Mouse (Mus musculus): Measurements from ENCODE around the gene Iqch. TPM values are rescaled to one million over a fixed set of nuclear protein-coding genes. Genes with fewer than 3 reads are reported as not detected.

Iqch gene
- total and polyA plus RNA-seq, 2 experiments from 2014 or later: 0.10 to 0.14 TPM

GRCm38 (mm10) chr9:63568808-63569207, 33.5 kb downstream of the Iqch start:
- H3K27me3 ChIP-seq (ENCODE audit: insufficient read depth, low read length): no peaks in the 10 kb centered on the region
- ATAC-seq (no peak), DNase-seq (peak; percentile 40)
- no peak overlapping the region for H3K4me2 ChIP-seq (ENCODE audit: low read depth)
- no peak overlapping the region for H3K4me3 ChIP-seq (ENCODE audit: low read depth, low read length)
- H3K4me1 ChIP-seq (ENCODE audit: insufficient read depth): 0 out of 2 replicates have a peak, but pooled peaks cover 4% of the 10 kb centered on the region
- H3K27ac ChIP-seq (ENCODE audit: low read depth, low read length): no peak overlapping the region
- H3K9ac ChIP-seq: no peak overlapping the region
- H3K36me3 ChIP-seq (ENCODE audit: insufficient read depth): no peaks in the 10 kb centered on the region
- no peak for TF ChIP-seq CTCF (IDR thresholded peaks at IDR 0.05; ENCODE audit: low read depth)
- no peaks in the 10 kb centered on the region for H3K9me3 ChIP-seq (ENCODE audit: low read length)
- 9% methylated on average over 8 of the region's 8 CpGs for WGBS

- Histone ChIP-seq H3K9ac (no peak overlapping the region), H3K4me3 (ENCODE audit: low read depth, low read length) (no peak overlapping the region), H3K27me3 (ENCODE audit: insufficient read depth, low read length) (no peaks in the 10 kb centered on the region), H3K4me1 (ENCODE audit: insufficient read depth) (0 out of 2 replicates have a peak, but pooled peaks cover 4% of the 10 kb centered on the region), H3K9me3 (ENCODE audit: low read length) (no peaks in the 10 kb centered on the region), H3K4me2 (ENCODE audit: low read depth) (no peak overlapping the region), H3K27ac (ENCODE audit: low read depth, low read length) (no peak overlapping the region), H3K36me3 (ENCODE audit: insufficient read depth) (no peaks in the 10 kb centered on the region)
- no peak for TF ChIP-seq CTCF (IDR thresholded peaks at IDR 0.05; ENCODE audit: low read depth)
- WGBS: 60% methylated on average over 6 of the region's 6 CpGs
- ATAC-seq (no peak), DNase-seq (no peak)
These were observed 34.0 kb downstream of the Iqch start for GRCm38 (mm10) chr9:63568314-63568713.

- no peak overlapping the region for H3K4me2 ChIP-seq (ENCODE audit: low read depth)
- no peaks in the 10 kb centered on the region for H3K36me3 ChIP-seq (ENCODE audit: insufficient read depth)
- no peak for DNase-seq
- WGBS: 86% methylated on average over 2 of the region's 2 CpGs
- no peak for ATAC-seq
- H3K9ac ChIP-seq: no peak overlapping the region
- no peak overlapping the region for H3K4me3 ChIP-seq (ENCODE audit: low read depth, low read length)
- H3K4me1 ChIP-seq (ENCODE audit: insufficient read depth): no peaks in the 10 kb centered on the region
- no peaks in the 10 kb centered on the region for H3K9me3 ChIP-seq (ENCODE audit: low read length)
- no peak for TF ChIP-seq CTCF (IDR thresholded peaks at IDR 0.05; ENCODE audit: low read depth)
- no peak overlapping the region for H3K27ac ChIP-seq (ENCODE audit: low read depth, low read length)
- no peaks in the 10 kb centered on the region for H3K27me3 ChIP-seq (ENCODE audit: insufficient read depth, low read length)
These were observed 38.9 kb downstream of the Iqch start for GRCm38 (mm10) chr9:63563436-63563835.

GRCm38 (mm10) chr9:63561931-63562330, 40.4 kb downstream of the Iqch start:
- Histone ChIP-seq H3K4me3 (ENCODE audit: low read depth, low read length) (no peak overlapping the region), H3K27me3 (ENCODE audit: insufficient read depth, low read length) (no peaks in the 10 kb centered on the region), H3K36me3 (ENCODE audit: insufficient read depth) (no peaks in the 10 kb centered on the region), H3K4me2 (ENCODE audit: low read depth) (no peak overlapping the region), H3K4me1 (ENCODE audit: insufficient read depth) (no peaks in the 10 kb centered on the region), H3K9ac (no peak overlapping the region), H3K9me3 (ENCODE audit: low read length) (no peaks in the 10 kb centered on the region), H3K27ac (ENCODE audit: low read depth, low read length) (no peak overlapping the region)
- TF ChIP-seq CTCF (IDR thresholded peaks at IDR 0.05; ENCODE audit: low read depth): no peak
- 46% methylated on average over 8 of the region's 8 CpGs for WGBS
- DNase-seq: no peak
- no peak for ATAC-seq

GRCm38 (mm10) chr9:63556933-63557332, 45.4 kb downstream of the Iqch start:
- Histone ChIP-seq H3K9ac (no peak overlapping the region), H3K27me3 (ENCODE audit: insufficient read depth, low read length) (no peaks in the 10 kb centered on the region), H3K4me2 (ENCODE audit: low read depth) (no peak overlapping the region), H3K9me3 (ENCODE audit: low read length) (no peaks in the 10 kb centered on the region), H3K4me3 (ENCODE audit: low read depth, low read length) (no peak overlapping the region), H3K4me1 (ENCODE audit: insufficient read depth) (no peaks in the 10 kb centered on the region), H3K36me3 (ENCODE audit: insufficient read depth) (no peaks in the 10 kb centered on the region), H3K27ac (ENCODE audit: low read depth, low read length) (no peak overlapping the region)
- TF ChIP-seq CTCF (IDR thresholded peaks at IDR 0.05; ENCODE audit: low read depth): no peak
- 82% methylated on average over 8 of the region's 8 CpGs for WGBS
- DNase-seq: no peak
- no peak for ATAC-seq

GRCm38 (mm10) chr9:63556316-63556715, 46.0 kb downstream of the Iqch start:
- no peak for ATAC-seq
- H3K4me2 ChIP-seq (ENCODE audit: low read depth): no peak overlapping the region
- no peaks in the 10 kb centered on the region for H3K36me3 ChIP-seq (ENCODE audit: insufficient read depth)
- no peaks in the 10 kb centered on the region for H3K27me3 ChIP-seq (ENCODE audit: insufficient read depth, low read length)
- no peak for DNase-seq
- H3K9me3 ChIP-seq (ENCODE audit: low read length): no peaks in the 10 kb centered on the region
- H3K27ac ChIP-seq (ENCODE audit: low read depth, low read length): no peak overlapping the region
- H3K4me1 ChIP-seq (ENCODE audit: insufficient read depth): no peaks in the 10 kb centered on the region
- H3K9ac ChIP-seq: no peak overlapping the region
- no peak overlapping the region for H3K4me3 ChIP-seq (ENCODE audit: low read depth, low read length)
- WGBS: 100% methylated on average over 1 of the region's 1 CpGs
- TF ChIP-seq CTCF (IDR thresholded peaks at IDR 0.05; ENCODE audit: low read depth): no peak

- DNase-seq: no peak
- 71% methylated on average over 3 of the region's 3 CpGs for WGBS
These were observed 46.8 kb downstream of the Iqch start for GRCm38 (mm10) chr9:63555460-63555990.

More at GRCm38 (mm10) chr9:63555460-63555990, 46.8 kb downstream of the Iqch start:
- Histone ChIP-seq H3K27ac (ENCODE audit: low read depth, low read length) (no peak overlapping the region), H3K9me3 (ENCODE audit: low read length) (no peaks in the 10 kb centered on the region), H3K4me3 (ENCODE audit: low read depth, low read length) (no peak overlapping the region), H3K4me2 (ENCODE audit: low read depth) (no peak overlapping the region), H3K9ac (no peak overlapping the region), H3K27me3 (ENCODE audit: insufficient read depth, low read length) (no peaks in the 10 kb centered on the region), H3K36me3 (ENCODE audit: insufficient read depth) (no peaks in the 10 kb centered on the region), H3K4me1 (ENCODE audit: insufficient read depth) (no peaks in the 10 kb centered on the region)
- no peak for ATAC-seq
- no peak for TF ChIP-seq CTCF (IDR thresholded peaks at IDR 0.05; ENCODE audit: low read depth)
